Mouse (Mus musculus) CH12.LX (cell line): ENCODE measurements around the gene Zbtb8a.

ENCODE experiments used
- HCFC1 ChIP-seq: IDR thresholded peaks from 2 replicates; pipeline ENCODE4 v1.6.1; 2012; ENCODE audit warnings: low read depth, mild to moderate bottlenecking, inconsistent platforms, low read length, improper control_type of control experiment
- MAX ChIP-seq: IDR thresholded peaks from 2 replicates; pipeline ENCODE4 v1.6.1; 2011; ENCODE audit warnings: low read length, improper control_type of control experiment
- NELFE ChIP-seq: IDR thresholded peaks from 2 replicates; pipeline ENCODE4 v1.6.1; 2011; ENCODE audit warnings: low read depth, low read length, improper control_type of control experiment
- NRF1 ChIP-seq: IDR thresholded peaks from 2 replicates; pipeline ENCODE4 v1.6.1; 2014; ENCODE audit warnings: low read depth, mild to moderate bottlenecking, inconsistent platforms, low read length, improper control_type of control experiment, moderate library complexity
- POLR2AphosphoS2 ChIP-seq: IDR thresholded peaks from 2 replicates; pipeline ENCODE4 v1.6.1; 2011; ENCODE audit warnings: low read depth, low read length, improper control_type of control experiment

GRCm38 (mm10) chr4:129381148-129381547 lies 3.2 kb upstream of the Zbtb8a start:
- TF ChIP-seq POLR2AphosphoS2 (no peak), NELFE (no peak), MAX (no peak), NRF1 (no peak), HCFC1 (no peak)
